Mouse (Mus musculus): ENCODE measurements around the gene Mrpl34. TPM values are rescaled to one million over a fixed set of nuclear protein-coding genes. Genes with fewer than 3 reads are reported as not detected.

Mrpl34 gene
- polyA plus RNA-seq, 1 experiment from 2014 or later, result 237 TPM

GRCm38 (mm10) chr8:71460716-71461115 lies 4.0 kb upstream of the Mrpl34 start:
- ATAC-seq (ENCODE audit: low read depth), result no peak
- Histone ChIP-seq H3K4me2 (no peak overlapping the region), H3K4me1 (replicated peaks) (peaks cover 58% of the 10 kb centered on the region), H3K36me3 (peaks cover 55% of the 10 kb centered on the region), H3K27me3 (no peaks in the 10 kb centered on the region), H3K9me3 (no peaks in the 10 kb centered on the region), H3K9ac (no peak overlapping the region), H3K4me3 (no peak overlapping the region), H3K27ac (replicated peaks) (no peak overlapping the region)
- 96% methylated on average over 6 of the region's 6 CpGs for WGBS

GRCm38 (mm10) chr8:71461152-71461840 lies 3.5 kb upstream of the Mrpl34 start:
- Histone ChIP-seq H3K4me2 (peak overlapping the region; percentile 91), H3K27me3 (no peaks in the 10 kb centered on the region), H3K9ac (0 out of 2 replicates have a peak overlapping the region, but pooled peaks have one; percentile 93), H3K27ac (replicated peaks) (no peak overlapping the region), H3K9me3 (no peaks in the 10 kb centered on the region), H3K36me3 (peaks cover 59% of the 10 kb centered on the region), H3K4me1 (replicated peaks) (peaks cover 62% of the 10 kb centered on the region), H3K4me3 (peak overlapping the region; percentile 89; the same call in 1 of the 2 replicates)
- 81% methylated on average over 39 of the region's 47 CpGs for WGBS
- no peak for ATAC-seq (ENCODE audit: low read depth)

DNA sequence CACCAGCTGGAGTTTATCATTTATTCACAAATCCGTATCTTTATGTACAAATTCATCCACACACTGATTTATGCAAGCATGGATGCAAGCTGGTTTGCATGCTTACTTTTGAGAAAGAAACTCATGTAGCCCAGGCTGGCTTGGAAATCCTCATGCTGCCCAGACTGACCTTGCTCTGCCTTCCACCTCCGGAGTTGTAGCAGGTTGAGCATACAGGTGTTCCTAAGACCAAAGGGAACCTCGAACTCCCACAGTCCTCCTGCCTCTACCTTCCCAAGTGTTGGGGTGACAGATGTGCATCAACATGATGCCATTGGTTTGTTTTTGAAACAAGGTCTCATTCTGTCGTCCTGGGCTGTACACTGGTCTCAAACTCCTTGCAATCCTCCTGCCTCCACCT lies 2.6 kb upstream of the Mrpl34 start:
- H3K9ac ChIP-seq, result peak overlapping the region; percentile 93
- peaks cover 54% of the 10 kb centered on the region for H3K36me3 ChIP-seq
- ATAC-seq (ENCODE audit: low read depth), result no peak
- peak overlapping the region; percentile 91 for H3K4me2 ChIP-seq
- H3K27ac ChIP-seq (replicated peaks), result 0 out of 2 replicates have a peak overlapping the region, but pooled peaks have one; percentile 87
- H3K4me3 ChIP-seq, result peak overlapping the region; percentile 89
- 73% methylated on average over 4 of the region's 4 CpGs for WGBS
- no peaks in the 10 kb centered on the region for H3K27me3 ChIP-seq
- H3K4me1 ChIP-seq (replicated peaks), result peaks cover 62% of the 10 kb centered on the region
- H3K9me3 ChIP-seq, result no peaks in the 10 kb centered on the region

DNA sequence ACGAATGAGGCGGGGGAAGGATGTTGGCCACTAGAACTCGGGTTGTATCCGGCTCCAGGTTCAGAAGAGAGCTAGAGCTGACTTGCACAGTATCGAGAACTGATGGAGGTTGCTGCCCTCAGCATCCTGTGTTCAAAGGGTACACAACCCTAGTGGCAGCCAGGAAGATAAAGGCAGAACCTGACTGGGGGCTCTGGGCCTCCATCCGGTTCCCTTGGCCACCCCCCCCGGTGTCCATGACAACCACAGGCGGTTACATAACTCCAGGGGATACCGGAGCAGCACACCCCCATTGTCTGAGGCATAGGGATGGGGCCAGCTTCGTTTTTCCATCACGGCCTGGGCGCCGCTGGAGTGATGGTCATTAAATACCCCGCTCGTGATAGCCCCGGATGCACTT lies 2.0 kb upstream of the Mrpl34 start:
- Histone ChIP-seq H3K4me2 (peak overlapping the region; percentile 91), H3K36me3 (peaks cover 49% of the 10 kb centered on the region), H3K27ac (replicated peaks) (peak overlapping the region; percentile 87), H3K4me3 (peak overlapping the region; percentile 89), H3K9me3 (no peaks in the 10 kb centered on the region), H3K9ac (peak overlapping the region; percentile 93), H3K4me1 (replicated peaks) (peaks cover 62% of the 10 kb centered on the region), H3K27me3 (no peaks in the 10 kb centered on the region)
- 5% methylated on average over 16 of the region's 16 CpGs for WGBS
- peak; percentile 2 for ATAC-seq (ENCODE audit: low read depth)

- H3K4me2 ChIP-seq, result peak within 1 kb of the TSS; percentile 91
- H3K9me3 ChIP-seq, result no peaks in the 10 kb centered on the region
- peak within 1 kb of the TSS; percentile 89 for H3K4me3 ChIP-seq
- peak within 1 kb of the TSS; percentile 93 for H3K9ac ChIP-seq
- ATAC-seq (ENCODE audit: low read depth), result peak; percentile 78
- under 1% methylated on average over 53 of the region's 55 CpGs for WGBS
- H3K27ac ChIP-seq (replicated peaks), result peak within 1 kb of the TSS; percentile 87
- H3K36me3 ChIP-seq, result peaks cover 42% of the 10 kb centered on the region
- no peaks in the 10 kb centered on the region for H3K27me3 ChIP-seq
- H3K4me1 ChIP-seq (replicated peaks), result peaks cover 60% of the 10 kb centered on the region
Measured at GRCm38 (mm10) chr8:71463188-71464033, 1.3 kb upstream of the Mrpl34 start, which contains the start of gene Abhd8. Gene Abhd8, minus strand, starts transcription at chr8:71463655.

- no peak for ATAC-seq (ENCODE audit: low read depth)
- WGBS, result 83% methylated on average over 8 of the region's 8 CpGs
- Histone ChIP-seq H3K36me3 (peaks cover 19% of the 10 kb centered on the region), H3K27ac (replicated peaks) (no peak overlapping the region), H3K9me3 (no peaks in the 10 kb centered on the region), H3K27me3 (no peaks in the 10 kb centered on the region), H3K4me1 (replicated peaks) (peaks cover 52% of the 10 kb centered on the region), H3K9ac (peak overlapping the region; percentile 82), H3K4me2 (peak overlapping the region; percentile 91), H3K4me3 (peak overlapping the region; percentile 89)
Measured at GRCm38 (mm10) chr8:71465733-71466132, 974 bp downstream of the Mrpl34 start.

DNA sequence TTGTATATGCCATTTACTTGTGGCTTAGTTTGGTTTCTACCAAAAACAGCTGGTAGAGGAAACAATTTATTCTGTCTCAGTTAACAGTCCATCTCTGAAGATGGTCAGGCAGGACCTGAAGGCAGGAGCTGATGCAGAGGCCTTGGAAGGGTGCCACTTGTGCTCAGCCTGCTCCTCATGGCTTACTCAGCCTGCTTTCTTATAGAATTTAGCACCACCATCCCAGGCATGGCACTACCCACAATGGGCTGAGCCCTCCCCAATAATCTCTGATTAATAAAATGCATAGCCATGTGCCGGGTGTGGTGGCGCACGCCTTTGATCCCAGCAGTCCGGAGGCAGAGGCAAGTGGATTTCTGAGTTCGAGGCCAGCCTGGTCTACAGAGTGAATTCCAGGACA lies 1.4 kb downstream of the Mrpl34 start:
- ATAC-seq (ENCODE audit: low read depth), result no peak
- Histone ChIP-seq H3K36me3 (peaks cover 19% of the 10 kb centered on the region), H3K4me3 (0 out of 2 replicates have a peak overlapping the region, but pooled peaks have one; percentile 89), H3K9ac (no peak overlapping the region), H3K9me3 (no peaks in the 10 kb centered on the region), H3K27me3 (no peaks in the 10 kb centered on the region), H3K27ac (replicated peaks) (no peak overlapping the region), H3K4me1 (replicated peaks) (peaks cover 52% of the 10 kb centered on the region), H3K4me2 (peak overlapping the region; percentile 91; the same call in 1 of the 2 replicates)
- 94% methylated on average over 5 of the region's 5 CpGs for WGBS

DNA sequence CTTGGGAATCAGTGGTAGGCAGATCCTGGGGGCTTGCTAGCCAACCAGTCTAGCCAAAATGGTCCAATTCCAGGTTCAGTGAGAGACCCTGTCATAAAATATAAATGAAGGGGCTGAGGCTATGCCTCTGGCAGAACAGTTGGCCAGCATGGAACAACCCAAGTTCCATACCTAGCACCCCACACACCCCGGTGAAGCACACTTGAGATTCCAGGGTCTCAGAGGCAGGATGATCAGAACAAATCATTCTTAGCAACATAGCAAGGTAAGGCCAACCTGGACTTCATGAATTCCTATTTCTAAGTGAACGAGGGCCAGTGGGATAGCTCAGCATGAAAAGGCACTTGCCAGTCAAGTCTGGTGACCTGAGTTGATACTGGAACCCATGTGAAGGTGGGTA lies 2.4 kb downstream of the Mrpl34 start:
- Histone ChIP-seq H3K27ac (replicated peaks) (no peak overlapping the region), H3K27me3 (no peaks in the 10 kb centered on the region), H3K9me3 (no peaks in the 10 kb centered on the region), H3K4me1 (replicated peaks) (peaks cover 43% of the 10 kb centered on the region), H3K4me2 (no peak overlapping the region), H3K4me3 (no peak overlapping the region), H3K36me3 (peaks cover 23% of the 10 kb centered on the region), H3K9ac (no peak overlapping the region)
- WGBS, result 96% methylated on average over 2 of the region's 2 CpGs
- no peak for ATAC-seq (ENCODE audit: low read depth)

GRCm38 (mm10) chr8:71468001-71468400 lies 3.2 kb downstream of the Mrpl34 start:
- Histone ChIP-seq H3K27me3 (no peaks in the 10 kb centered on the region), H3K4me3 (no peak overlapping the region), H3K4me2 (0 out of 2 replicates have a peak overlapping the region, but pooled peaks have one; percentile 44), H3K9ac (no peak overlapping the region), H3K36me3 (peaks cover 31% of the 10 kb centered on the region), H3K4me1 (replicated peaks) (peaks cover 37% of the 10 kb centered on the region), H3K27ac (replicated peaks) (no peak overlapping the region), H3K9me3 (no peaks in the 10 kb centered on the region)
- no peak for ATAC-seq (ENCODE audit: low read depth)
- WGBS, result 91% methylated on average over 1 of the region's 1 CpGs

GRCm38 (mm10) chr8:71468916-71469315 lies 4.2 kb downstream of the Mrpl34 start, which contains the start of gene Dda1:
Gene Dda1, plus strand, starts transcription at chr8:71469199.
- Histone ChIP-seq H3K9me3 (no peaks in the 10 kb centered on the region), H3K4me1 (replicated peaks) (peaks cover 33% of the 10 kb centered on the region), H3K4me2 (peak within 1 kb of the TSS; percentile 91), H3K4me3 (peak within 1 kb of the TSS; percentile 77), H3K9ac (peak within 1 kb of the TSS; percentile 87), H3K27me3 (no peaks in the 10 kb centered on the region), H3K27ac (replicated peaks) (peak within 1 kb of the TSS; percentile 91), H3K36me3 (peaks cover 41% of the 10 kb centered on the region)
- ATAC-seq (ENCODE audit: low read depth), result peak; percentile 87
- under 1% methylated on average over 45 of the region's 52 CpGs for WGBS

DNA sequence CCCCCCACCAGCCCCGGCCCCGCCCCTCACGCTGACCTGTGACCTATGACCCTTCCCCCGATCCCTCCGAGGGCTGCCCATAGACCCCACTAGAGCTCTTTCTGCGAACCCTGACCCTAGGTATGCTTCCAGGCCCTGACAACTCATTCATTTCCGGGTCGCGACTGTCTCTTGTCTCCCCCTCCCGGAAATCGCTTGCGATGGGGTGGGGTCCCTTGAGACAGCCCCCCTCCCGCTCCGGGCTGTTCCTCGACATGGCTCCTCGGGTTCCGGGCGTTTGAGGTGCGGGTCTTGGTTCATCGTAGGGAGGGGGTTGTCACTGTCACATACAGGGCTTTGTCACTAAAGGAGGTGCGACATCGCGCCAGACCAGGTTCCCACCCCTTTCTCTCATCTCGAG lies 4.7 kb downstream of the Mrpl34 start:
- WGBS, result 1% methylated on average over 23 of the region's 24 CpGs

More for the DNA sequence above, 4.7 kb downstream of the Mrpl34 start:
- H3K9ac ChIP-seq, result peak overlapping the region; percentile 87
- H3K4me1 ChIP-seq (replicated peaks), result peaks cover 28% of the 10 kb centered on the region
- peak overlapping the region; percentile 91 for H3K27ac ChIP-seq (replicated peaks)
- no peaks in the 10 kb centered on the region for H3K27me3 ChIP-seq
- peaks cover 46% of the 10 kb centered on the region for H3K36me3 ChIP-seq
- H3K4me3 ChIP-seq, result peak overlapping the region; percentile 77
- peak; percentile 51 for ATAC-seq (ENCODE audit: low read depth)
- peak overlapping the region; percentile 91 for H3K4me2 ChIP-seq
- no peaks in the 10 kb centered on the region for H3K9me3 ChIP-seq
